Mouse (Mus musculus) midbrain, embryonic 14.5 days (tissue): ENCODE measurements around the gene Hoxd8. TPM values are rescaled to one million over a fixed set of nuclear protein-coding genes. Genes with fewer than 3 reads are reported as not detected.

Source experiments
- ATAC-seq: fragments of 200-750 bp; cut with Nextera tagmentation; 2 replicates; pipeline ENCODE4 v1.8.0; 2017; ENCODE audit warnings: moderate number of reproducible peaks, moderate library complexity; ENCODE audit not compliant: low FRiP score, low TSS enrichment
- DNase-seq: peaks from one replicate; pipeline ENCODE4 v3.0.0-alpha.2; 2015
- H3K27ac ChIP-seq: fragments of 300-500 bp; sonication (generic); replicated peaks from 2 replicates; pipeline ENCODE4 v1.5.1; 2014; ENCODE audit warnings: mild to moderate bottlenecking, low read depth, low read length, moderate library complexity
- H3K27me3 ChIP-seq: fragments of 300-500 bp; sonication (generic); 2 replicates; pipeline ENCODE4 v1.6.1; 2014; ENCODE audit warnings: low read length, control low read depth, mixed read lengths; ENCODE audit not compliant: control insufficient read depth, insufficient read depth
- H3K36me3 ChIP-seq: fragments of 300-500 bp; sonication (generic); 2 replicates; pipeline ENCODE4 v1.6.1; 2014; ENCODE audit warnings: low read length, control low read depth; ENCODE audit not compliant: control insufficient read depth, insufficient read depth
- H3K4me1 ChIP-seq: fragments of 300-500 bp; sonication (generic); 2 replicates; pipeline ENCODE4 v1.6.1; 2014; ENCODE audit warnings: mild to moderate bottlenecking, antibody characterized with exemption, low read length, control low read depth; ENCODE audit not compliant: control insufficient read depth, insufficient read depth
- H3K4me2 ChIP-seq: fragments of 300-500 bp; sonication (generic); 2 replicates; pipeline ENCODE4 v1.6.1; 2014; ENCODE audit warnings: mild to moderate bottlenecking, low read length, moderate library complexity
- H3K4me3 ChIP-seq: fragments of 300-500 bp; sonication (generic); replicated peaks from 2 replicates; pipeline ENCODE4 v1.5.1; 2014; ENCODE audit warnings: low read depth, low read length
- H3K9ac ChIP-seq: fragments of 300-500 bp; sonication (generic); replicated peaks from 2 replicates; pipeline ENCODE4 v1.6.1; 2014; ENCODE audit warnings: mild to moderate bottlenecking, low read length, moderate library complexity
- H3K9me3 ChIP-seq: fragments of 300-500 bp; sonication (generic); 2 replicates; pipeline ENCODE4 v1.6.1; 2016; ENCODE audit warnings: low read length, control low read depth, mixed read lengths; ENCODE audit not compliant: control insufficient read depth
- WGBS: fragments of 180-500 bp; shearing (Covaris S2); extraction: QIAGEN DNeasy Blood & Tissue Kit; methylation state at CpG from one replicate; pipeline ENCODE4 v1.1.7; 2014; 5-methylcytosine and 5-hydroxymethylcytosine counted together
- polyA plus RNA-seq: library from polyadenylated mRNA; unstranded; fragments of >200 nt; fragmentation: Nextera tagmentation; extraction: Ambion mirVana; gene quantifications from 2 replicates; pipeline ENCODE4 v1.2.1, GENCODE M21; 2014

The Hoxd8 gene
- polyA plus RNA-seq, 1 experiment from 2014 or later, result not detected

DNA sequence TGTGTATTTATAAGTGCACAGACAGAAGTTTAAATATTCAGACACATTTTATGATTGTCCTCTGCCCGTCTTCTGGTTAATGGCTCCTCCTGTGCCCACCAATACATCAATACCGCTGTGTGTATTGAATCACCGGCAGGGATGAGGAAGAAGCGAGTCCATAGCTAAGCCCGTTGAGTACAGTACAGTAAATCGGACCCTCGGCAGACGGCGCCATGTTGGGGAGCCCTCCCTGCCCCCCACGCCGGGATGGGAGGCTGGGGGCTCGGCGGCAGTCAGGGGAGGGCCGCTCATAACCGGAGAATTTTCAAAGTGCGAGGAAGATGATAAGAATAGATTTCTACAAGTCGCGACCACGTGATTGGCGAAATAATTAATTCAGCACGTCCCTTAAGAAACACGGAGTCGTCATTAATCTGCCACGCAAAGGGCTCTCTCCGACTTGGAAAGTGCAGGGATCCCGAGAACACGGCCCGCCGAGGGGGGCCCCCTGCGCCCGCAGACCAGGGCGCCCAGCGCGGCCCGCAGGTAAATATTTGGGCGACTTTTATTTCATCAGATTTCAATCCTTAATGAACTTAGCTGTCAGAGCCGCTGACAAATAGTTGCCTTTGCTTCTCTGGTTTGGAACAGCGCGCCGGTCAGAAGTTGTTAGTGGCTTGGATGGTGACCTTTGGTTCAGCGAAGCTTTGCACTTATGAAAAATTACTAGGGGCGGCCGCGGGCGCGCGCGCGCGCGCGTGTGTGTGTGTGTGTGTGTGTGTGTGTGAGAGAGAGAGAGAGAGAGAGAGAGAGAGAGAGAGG, 28.3 kb downstream of the Hoxd8 start:
- H3K4me1 ChIP-seq, result no peaks in the 10 kb centered on the region
- no peak overlapping the region for H3K9ac ChIP-seq
- no peak overlapping the region for H3K27ac ChIP-seq
- H3K4me2 ChIP-seq, result no peak overlapping the region
- DNase-seq (no peak), ATAC-seq (no peak)
- H3K9me3 ChIP-seq, result no peaks in the 10 kb centered on the region
- H3K36me3 ChIP-seq, result no peaks in the 10 kb centered on the region
- H3K27me3 ChIP-seq, result peaks cover 97% of the 10 kb centered on the region
- no peak overlapping the region for H3K4me3 ChIP-seq
- WGBS, result under 1% methylated on average over 52 of the region's 52 CpGs

DNA sequence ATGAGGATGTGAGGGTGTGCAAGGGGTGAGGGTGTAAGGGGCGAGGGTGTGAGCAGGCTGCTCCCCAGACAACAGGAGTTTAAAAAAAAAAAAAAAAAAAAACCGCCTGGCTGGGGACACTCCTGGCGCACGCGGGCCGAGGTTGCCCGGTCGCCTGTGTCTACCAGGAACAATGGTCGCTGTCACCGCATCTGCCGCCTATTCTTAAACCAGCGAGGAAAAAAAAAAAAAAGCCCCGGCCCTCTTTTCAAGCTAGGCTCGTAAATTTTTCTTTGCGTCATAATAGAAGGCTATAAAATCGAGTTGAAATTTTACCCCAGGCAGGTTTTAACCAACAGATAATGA, 28.9 kb downstream of the Hoxd8 start:
- no peak overlapping the region for H3K4me2 ChIP-seq
- peaks cover 97% of the 10 kb centered on the region for H3K27me3 ChIP-seq
- H3K27ac ChIP-seq, result no peak overlapping the region
- no peak for DNase-seq
- H3K9ac ChIP-seq, result no peak overlapping the region
- no peak overlapping the region for H3K4me3 ChIP-seq
- 0% methylated on average over 16 of the region's 16 CpGs for WGBS
- H3K36me3 ChIP-seq, result no peaks in the 10 kb centered on the region
- H3K9me3 ChIP-seq, result no peaks in the 10 kb centered on the region
- no peaks in the 10 kb centered on the region for H3K4me1 ChIP-seq
- no peak for ATAC-seq

DNA sequence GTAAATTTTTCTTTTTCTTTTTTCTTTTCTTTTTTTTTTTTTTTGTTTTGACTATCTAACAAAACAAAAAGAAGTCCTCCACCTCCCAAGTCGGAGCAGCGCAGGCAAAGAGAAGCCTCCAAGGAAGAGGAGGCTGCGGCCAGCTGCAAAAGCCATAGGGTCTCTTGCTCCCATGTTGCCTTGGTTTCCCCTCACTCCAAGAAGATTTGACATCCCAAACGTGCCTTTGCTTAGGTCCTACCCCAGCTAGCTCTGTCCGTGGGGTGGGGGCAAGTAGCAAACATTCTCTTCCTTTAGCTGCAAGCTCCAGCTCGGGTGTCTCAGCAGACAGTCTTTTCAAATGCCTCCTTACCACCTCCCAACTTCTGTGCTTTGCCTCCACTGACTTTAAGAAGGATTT, 29.4 kb downstream of the Hoxd8 start:
- DNase-seq, result no peak
- peaks cover 97% of the 10 kb centered on the region for H3K27me3 ChIP-seq
- no peak for ATAC-seq

DNA sequence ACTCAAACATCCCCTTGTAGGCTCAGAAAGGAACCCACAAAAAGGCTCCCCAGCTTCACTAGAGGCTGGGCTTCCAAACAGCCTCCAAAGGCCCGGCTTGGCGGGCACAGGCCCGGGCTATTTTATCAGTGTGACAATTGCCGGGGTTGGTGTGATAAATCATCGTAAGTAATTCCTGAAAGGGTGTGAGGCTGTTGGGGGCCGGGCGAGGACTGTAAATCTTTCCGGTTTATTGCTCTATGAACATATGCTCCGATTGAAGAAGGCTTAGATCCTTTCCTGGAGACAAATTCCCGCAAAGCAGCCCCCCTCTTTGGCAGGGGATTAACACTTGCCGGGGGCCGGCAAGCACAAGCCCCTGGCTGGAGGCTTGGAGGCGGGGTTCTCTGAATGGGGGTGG, 30.0 kb downstream of the Hoxd8 start:
- 2% methylated on average over 13 of the region's 13 CpGs for WGBS
- Histone ChIP-seq H3K4me3 (no peak overlapping the region), H3K4me1 (no peaks in the 10 kb centered on the region), H3K27ac (no peak overlapping the region), H3K4me2 (no peak overlapping the region), H3K27me3 (peaks cover 97% of the 10 kb centered on the region), H3K36me3 (no peaks in the 10 kb centered on the region), H3K9me3 (no peaks in the 10 kb centered on the region), H3K9ac (no peak overlapping the region)
- DNase-seq (no peak), ATAC-seq (no peak)

More for the DNA sequence above, 29.4 kb downstream of the Hoxd8 start:
- H3K36me3 ChIP-seq, result no peaks in the 10 kb centered on the region
- H3K9me3 ChIP-seq, result no peaks in the 10 kb centered on the region
- H3K4me3 ChIP-seq, result no peak overlapping the region
- H3K4me2 ChIP-seq, result no peak overlapping the region
- H3K9ac ChIP-seq, result no peak overlapping the region
- H3K27ac ChIP-seq, result no peak overlapping the region
- H3K4me1 ChIP-seq, result no peaks in the 10 kb centered on the region
- whole genome bisulfite sequencing, result under 1% methylated on average over 6 of the region's 6 CpGs

DNA sequence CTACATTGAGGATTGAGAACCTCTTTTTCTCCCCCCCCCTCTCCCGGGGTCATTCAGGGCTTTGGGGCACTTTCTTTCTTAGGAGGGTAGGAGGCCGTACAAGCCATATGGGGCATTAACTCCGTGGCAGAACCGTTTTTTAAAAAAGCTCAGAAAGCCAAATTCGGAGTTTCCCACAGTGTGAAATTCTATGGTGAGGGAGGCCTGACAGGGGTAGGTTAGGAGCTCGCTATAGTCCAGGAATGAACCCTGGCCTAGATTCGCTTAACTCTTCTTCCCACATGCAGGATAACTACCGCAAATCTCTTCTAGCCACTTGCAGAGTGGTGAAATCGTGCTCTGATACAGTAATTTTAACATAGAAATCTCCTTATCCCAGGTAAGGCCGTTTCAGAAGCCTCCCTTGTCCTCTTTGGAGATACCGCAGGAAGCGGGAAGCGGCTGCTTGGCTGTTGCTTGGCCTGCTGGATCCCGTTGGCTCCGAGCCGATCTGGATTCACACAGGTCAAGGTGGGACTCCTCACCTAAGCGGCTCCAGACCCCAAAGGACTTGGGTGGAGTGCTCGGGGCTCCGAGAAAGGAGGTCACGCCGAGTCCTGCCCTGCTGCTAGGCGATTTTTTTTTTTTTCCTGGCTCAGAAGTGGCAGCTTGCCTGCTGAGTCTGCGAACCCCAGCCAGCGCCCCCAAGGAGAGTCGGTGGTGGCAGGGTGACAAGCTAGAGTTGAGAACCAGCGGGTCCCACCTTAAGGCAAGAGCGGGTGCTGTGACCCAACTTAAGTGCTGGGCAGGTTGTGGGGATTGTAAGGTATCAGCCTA, 30.8 kb downstream of the Hoxd8 start:
- Histone ChIP-seq H3K27me3 (peaks cover 98% of the 10 kb centered on the region), H3K9me3 (no peaks in the 10 kb centered on the region), H3K9ac (no peak overlapping the region), H3K36me3 (no peaks in the 10 kb centered on the region), H3K4me2 (no peak overlapping the region), H3K4me1 (no peaks in the 10 kb centered on the region), H3K27ac (no peak overlapping the region), H3K4me3 (no peak overlapping the region)
- peak; percentile 19 for DNase-seq
- no peak for ATAC-seq
- under 1% methylated on average over 27 of the region's 27 CpGs for WGBS

DNA sequence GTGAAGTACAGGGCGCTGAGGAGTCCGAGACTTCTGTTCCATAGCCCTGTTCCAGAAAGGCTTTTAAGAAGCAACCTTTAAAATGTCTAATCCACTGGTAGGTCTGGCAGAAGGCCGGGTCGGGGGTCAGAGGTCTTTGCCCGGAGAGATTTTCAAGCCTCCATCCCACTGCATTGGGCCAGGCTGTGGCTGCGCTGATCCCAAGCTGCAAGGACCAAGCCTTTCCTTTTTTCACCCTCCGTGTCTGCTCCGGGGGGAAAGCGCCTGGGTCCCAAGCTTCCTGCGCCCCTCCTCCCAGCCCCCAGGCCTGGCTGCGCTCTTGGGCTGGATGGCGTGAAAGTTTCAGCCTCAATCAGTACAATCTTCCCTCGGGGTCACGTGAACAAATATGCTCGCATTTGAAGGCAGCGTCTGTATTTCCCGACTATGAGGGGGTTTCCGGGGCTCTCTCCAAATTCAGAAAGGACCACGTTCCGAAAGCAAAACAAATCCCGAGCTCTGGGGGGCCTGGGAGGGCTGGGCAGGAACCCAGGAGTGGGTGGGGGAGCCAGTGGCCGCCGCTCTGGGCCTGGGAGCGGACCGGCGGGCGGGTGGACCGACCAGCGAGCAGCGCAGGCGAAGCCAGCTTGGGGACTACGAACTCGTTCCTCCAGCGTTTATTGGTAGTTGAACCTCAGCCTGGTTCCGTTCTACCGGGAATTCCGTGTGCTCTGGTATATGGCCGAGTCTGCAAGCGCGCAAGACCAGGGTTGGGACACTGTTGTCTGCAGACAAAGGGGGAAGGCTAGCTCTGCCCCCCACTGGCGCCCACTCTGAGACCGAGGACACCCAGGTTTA, 31.7 kb downstream of the Hoxd8 start:
- WGBS, result under 1% methylated on average over 42 of the region's 42 CpGs
- Histone ChIP-seq H3K27me3 (peaks cover 97% of the 10 kb centered on the region), H3K4me3 (no peak overlapping the region), H3K9ac (no peak overlapping the region), H3K4me1 (no peaks in the 10 kb centered on the region), H3K4me2 (no peak overlapping the region), H3K27ac (no peak overlapping the region), H3K9me3 (no peaks in the 10 kb centered on the region), H3K36me3 (no peaks in the 10 kb centered on the region)
- DNase-seq (peak; percentile 48), ATAC-seq (no peak)

DNA sequence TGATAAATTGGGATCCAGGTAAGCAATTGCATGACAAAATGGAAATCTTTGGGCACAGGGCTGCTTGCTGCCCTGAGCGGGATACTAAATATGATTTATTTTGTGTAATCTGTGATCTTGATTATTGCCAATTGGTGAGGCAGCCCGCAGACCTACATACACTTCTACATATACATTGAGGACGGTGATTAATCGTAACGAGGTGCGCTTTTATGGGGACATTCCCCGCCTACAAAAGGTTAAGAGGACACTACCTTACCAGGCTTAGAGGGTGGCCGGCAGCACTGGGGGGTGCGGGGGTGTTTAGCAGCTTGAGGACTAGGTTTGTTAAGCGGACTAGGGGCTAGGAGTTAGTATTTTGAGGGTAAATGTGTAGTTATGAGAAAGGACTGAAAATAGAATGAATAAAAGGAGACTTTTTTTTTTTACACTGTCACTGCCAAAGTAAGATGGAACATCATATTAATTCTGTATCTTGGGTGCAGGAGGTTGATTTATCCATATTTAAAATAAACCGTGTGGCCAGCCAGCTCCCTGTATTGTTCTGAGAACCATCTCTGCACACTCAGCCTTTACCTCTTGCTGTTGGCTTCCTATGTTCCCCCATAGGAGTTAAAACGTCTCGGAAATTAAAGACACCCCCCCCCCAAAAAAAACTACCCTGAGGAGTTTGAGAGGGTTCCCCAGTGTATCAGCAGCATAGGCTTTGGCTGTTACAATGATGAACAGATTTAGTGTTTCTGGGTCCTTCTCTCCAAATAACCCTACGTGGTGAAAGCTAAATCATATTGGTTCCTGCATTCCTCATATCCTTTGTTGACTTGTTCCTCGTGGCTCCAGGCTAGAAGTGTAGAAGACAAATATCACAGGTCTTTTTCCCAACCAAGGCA, 32.5 kb downstream of the Hoxd8 start:
- Histone ChIP-seq H3K4me2 (no peak overlapping the region), H3K36me3 (no peaks in the 10 kb centered on the region), H3K27ac (no peak overlapping the region), H3K9me3 (no peaks in the 10 kb centered on the region), H3K27me3 (peaks cover 97% of the 10 kb centered on the region), H3K9ac (no peak overlapping the region), H3K4me3 (no peak overlapping the region), H3K4me1 (no peaks in the 10 kb centered on the region)
- WGBS, result 2% methylated on average over 15 of the region's 15 CpGs
- ATAC-seq (no peak), DNase-seq (peak; percentile 17)

DNA sequence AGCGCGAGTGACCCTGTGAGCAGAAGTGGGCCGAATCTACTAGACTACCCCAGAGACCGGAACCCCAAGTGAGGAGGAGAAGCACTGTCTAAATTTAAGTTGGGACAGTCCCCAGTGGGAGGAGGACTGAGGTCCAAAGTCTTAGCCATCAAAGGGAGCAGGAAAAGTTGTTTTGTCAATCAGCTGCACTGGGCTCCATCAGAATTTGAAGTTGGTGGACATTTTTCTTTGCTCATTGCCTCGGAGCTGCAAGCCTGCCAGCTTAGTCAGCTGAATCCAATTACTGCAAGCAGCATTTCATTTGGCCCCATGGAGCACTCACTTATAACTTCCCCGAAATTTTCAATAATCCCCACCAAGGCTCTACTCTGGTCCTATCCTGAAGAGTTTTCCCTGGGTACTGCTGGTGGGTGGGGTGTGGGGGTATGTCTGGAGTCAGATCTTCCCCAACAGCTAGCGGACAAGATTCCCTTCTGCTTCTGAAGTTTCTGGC, 33.2 kb downstream of the Hoxd8 start:
- Histone ChIP-seq H3K9ac (no peak overlapping the region), H3K27ac (no peak overlapping the region), H3K27me3 (peaks cover 97% of the 10 kb centered on the region)

More for the DNA sequence above, 33.2 kb downstream of the Hoxd8 start:
- Histone ChIP-seq H3K9me3 (no peaks in the 10 kb centered on the region), H3K4me3 (no peak overlapping the region), H3K36me3 (no peaks in the 10 kb centered on the region), H3K4me2 (no peak overlapping the region), H3K4me1 (no peaks in the 10 kb centered on the region)
- under 1% methylated on average over 7 of the region's 7 CpGs for WGBS
- ATAC-seq, result no peak
- DNase-seq, result no peak
